Mouse (Mus musculus): ENCODE measurements around the gene Btbd35f19. TPM values are rescaled to one million over a fixed set of nuclear protein-coding genes. Genes with fewer than 3 reads are reported as not detected.
"Not testable (repeated sequence)": the region's sequence is repeated elsewhere in the genome, so short reads cannot be mapped to it uniquely, and the experiment has no call there.

The Btbd35f19 gene
- not detected in 2 replicates for polyA plus RNA-seq (2015; fragmentation: Nextera tagmentation; extraction: Ambion mirVana)

- DNase-seq; ATAC-seq; H3K4me3 ChIP-seq (ENCODE audit: low read depth, low read length); H3K4me2 ChIP-seq (ENCODE audit: low read depth, low read length); H3K36me3 ChIP-seq (replicated peaks; ENCODE audit: insufficient read depth, low read length); H3K9me3 ChIP-seq (ENCODE audit: low read length); H3K27me3 ChIP-seq (ENCODE audit: insufficient read depth, low read length); H3K9ac ChIP-seq (replicated peaks); H3K4me1 ChIP-seq (ENCODE audit: insufficient read depth); H3K27ac ChIP-seq (ENCODE audit: low read depth): not testable (repeated sequence)
- no CpG with 5 or more reads among the region's 4 CpGs for WGBS (ENCODE audit: insufficient replicate concordance)
Observed at GRCm38 (mm10) chrX:31383818-31384217, at the start of gene Btbd35f19. TSS of gene Btbd35f19 (minus strand) at chrX:31383918.

- not testable (repeated sequence) for H3K27me3 ChIP-seq (ENCODE audit: insufficient read depth, low read length); H3K36me3 ChIP-seq (replicated peaks; ENCODE audit: insufficient read depth, low read length); ATAC-seq; H3K4me2 ChIP-seq (ENCODE audit: low read depth, low read length); DNase-seq; H3K4me1 ChIP-seq (ENCODE audit: insufficient read depth); H3K27ac ChIP-seq (ENCODE audit: low read depth); H3K9me3 ChIP-seq (ENCODE audit: low read length); H3K9ac ChIP-seq (replicated peaks); H3K4me3 ChIP-seq (ENCODE audit: low read depth, low read length)
- 67% methylated on average over 1 of the region's 4 CpGs for WGBS (ENCODE audit: insufficient replicate concordance)
Observed at GRCm38 (mm10) chrX:31341924-31342323, 41.8 kb downstream of the Btbd35f19 start.

- not testable (repeated sequence) for H3K4me3 ChIP-seq (ENCODE audit: low read depth, low read length); ATAC-seq; H3K36me3 ChIP-seq (replicated peaks; ENCODE audit: insufficient read depth, low read length); H3K9ac ChIP-seq (replicated peaks); DNase-seq; H3K9me3 ChIP-seq (ENCODE audit: low read length); H3K4me2 ChIP-seq (ENCODE audit: low read depth, low read length); H3K4me1 ChIP-seq (ENCODE audit: insufficient read depth); H3K27ac ChIP-seq (ENCODE audit: low read depth); H3K27me3 ChIP-seq (ENCODE audit: insufficient read depth, low read length)
- WGBS (ENCODE audit: insufficient replicate concordance): no CpG with 5 or more reads among the region's 4 CpGs
Observed at GRCm38 (mm10) chrX:31336154-31336553, 47.6 kb downstream of the Btbd35f19 start, which contains the start of gene Btbd35f26. TSS of gene Btbd35f26 (plus strand) at chrX:31336454.

Other genes with a start within 250 kb of the Btbd35f19 start
- gene Spin2f, start 130.0 kb downstream of the Btbd35f19 start, polyA plus RNA-seq (2015; fragmentation: Nextera tagmentation; extraction: Ambion mirVana): not detected in 2 replicates
- not detected in 2 replicates for gene Btbd35f26, start 47.5 kb downstream of the Btbd35f19 start, polyA plus RNA-seq (2015; fragmentation: Nextera tagmentation; extraction: Ambion mirVana)
- not detected in 2 replicates for gene Gm21883, start 190.4 kb upstream of the Btbd35f19 start, polyA plus RNA-seq (2015; fragmentation: Nextera tagmentation; extraction: Ambion mirVana)
- gene Spin2e, start 235.0 kb upstream of the Btbd35f19 start, polyA plus RNA-seq (2015; fragmentation: Nextera tagmentation; extraction: Ambion mirVana): not detected in 2 replicates